Mouse (Mus musculus): ENCODE measurements around the gene Gm21969. TPM values are rescaled to one million over a fixed set of nuclear protein-coding genes. Genes with fewer than 3 reads are reported as not detected.

The Gm21969 gene
- polyA plus RNA-seq, 1 experiment from 2014 or later: not detected

DNA sequence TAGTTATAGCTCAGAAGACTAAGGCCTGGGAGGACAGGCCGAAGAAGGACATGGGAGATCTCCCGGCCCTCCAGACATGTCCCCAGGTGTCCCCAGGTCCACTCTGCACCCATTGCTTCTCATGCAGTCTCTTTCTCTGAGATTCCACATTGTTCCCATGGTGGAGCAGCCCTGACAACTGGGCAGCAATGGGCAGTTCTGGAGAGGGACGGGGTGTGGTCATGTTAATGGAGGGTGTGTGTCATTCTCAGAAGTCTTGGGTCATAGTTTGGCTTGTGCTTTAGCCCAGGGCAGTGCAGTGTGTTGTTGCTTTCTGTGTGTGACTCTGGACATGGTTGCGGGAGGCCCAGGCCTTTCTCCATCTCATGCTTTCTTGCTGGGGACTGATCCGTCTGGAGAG is 3.7 kb downstream of the Gm21969 start:
- H3K36me3 ChIP-seq (replicated peaks): 0 out of 2 replicates have a peak, but pooled peaks cover 5% of the 10 kb centered on the region
- no peak overlapping the region for H3K4me2 ChIP-seq
- no peaks in the 10 kb centered on the region for H3K9me3 ChIP-seq
- no peak for ATAC-seq (ENCODE audit: low FRiP score)
- WGBS: 90% methylated on average over 5 of the region's 5 CpGs
- H3K27ac ChIP-seq: no peak overlapping the region
- no peak overlapping the region for H3K4me3 ChIP-seq (replicated peaks)
- no peaks in the 10 kb centered on the region for H3K27me3 ChIP-seq
- H3K9ac ChIP-seq: no peak overlapping the region
- H3K4me1 ChIP-seq: peaks cover 15% of the 10 kb centered on the region

DNA sequence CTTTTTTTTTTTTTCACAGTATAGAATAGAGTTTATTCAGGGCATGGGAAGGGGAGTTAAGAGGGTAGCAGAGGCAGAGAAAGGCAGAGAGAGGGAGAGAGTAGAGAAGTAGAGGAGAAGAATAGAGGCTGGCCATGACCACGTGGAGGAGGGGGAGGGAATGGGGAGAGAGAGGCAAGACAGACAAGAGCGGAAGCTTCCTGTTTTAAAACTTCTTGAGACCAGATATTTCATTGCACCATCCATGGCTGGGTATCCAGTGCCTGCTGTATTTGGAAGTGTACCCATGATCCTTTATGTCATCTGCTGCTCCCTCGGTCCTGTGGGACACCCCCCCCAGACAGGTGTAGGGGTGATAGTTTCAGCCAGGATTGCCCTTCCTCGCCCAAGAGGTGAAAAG is 6.0 kb downstream of the Gm21969 start:
- Histone ChIP-seq H3K4me2 (no peak overlapping the region), H3K4me1 (peaks cover 10% of the 10 kb centered on the region), H3K4me3 (replicated peaks) (no peak overlapping the region), H3K9ac (no peak overlapping the region), H3K27ac (no peak overlapping the region), H3K27me3 (no peaks in the 10 kb centered on the region), H3K9me3 (no peaks in the 10 kb centered on the region), H3K36me3 (replicated peaks) (peaks cover 16% of the 10 kb centered on the region)
- 66% methylated on average over 4 of the region's 4 CpGs for WGBS
- no peak for ATAC-seq (ENCODE audit: low FRiP score)

- peaks cover 22% of the 10 kb centered on the region for H3K36me3 ChIP-seq (replicated peaks)
- 47% methylated on average over 6 of the region's 6 CpGs for WGBS
- H3K4me3 ChIP-seq (replicated peaks): no peak overlapping the region
- no peak for ATAC-seq (ENCODE audit: low FRiP score)
- H3K4me2 ChIP-seq: peak overlapping the region; percentile 44; the same call in 1 of the 2 replicates
- no peaks in the 10 kb centered on the region for H3K9me3 ChIP-seq
- H3K27me3 ChIP-seq: no peaks in the 10 kb centered on the region
- H3K9ac ChIP-seq: no peak overlapping the region
- H3K27ac ChIP-seq: peak overlapping the region; percentile 61
- H3K4me1 ChIP-seq: peaks cover 13% of the 10 kb centered on the region
Measured at GRCm38 (mm10) chr4:139610954-139611353, 8.0 kb downstream of the Gm21969 start.

GRCm38 (mm10) chr4:139611542-139611953 is 8.6 kb downstream of the Gm21969 start:
- peak overlapping the region; percentile 19; the same call in 1 of the 2 replicates for H3K4me3 ChIP-seq (replicated peaks)
- peak overlapping the region; percentile 44 for H3K4me2 ChIP-seq
- H3K4me1 ChIP-seq: peaks cover 18% of the 10 kb centered on the region
- H3K36me3 ChIP-seq (replicated peaks): peaks cover 21% of the 10 kb centered on the region
- H3K9ac ChIP-seq: peak overlapping the region; percentile 29; the same call in 1 of the 2 replicates
- H3K27ac ChIP-seq: peak overlapping the region; percentile 61
- 14% methylated on average over 10 of the region's 10 CpGs for WGBS
- ATAC-seq (ENCODE audit: low FRiP score): peak; percentile 52
- H3K27me3 ChIP-seq: no peaks in the 10 kb centered on the region
- no peaks in the 10 kb centered on the region for H3K9me3 ChIP-seq

GRCm38 (mm10) chr4:139614524-139615260 is 11.7 kb downstream of the Gm21969 start:
- Histone ChIP-seq H3K4me2 (no peak overlapping the region), H3K9ac (no peak overlapping the region), H3K4me3 (replicated peaks) (no peak overlapping the region), H3K27me3 (0 out of 2 replicates have a peak, but pooled peaks cover 2% of the 10 kb centered on the region), H3K36me3 (replicated peaks) (peaks cover 17% of the 10 kb centered on the region), H3K9me3 (no peaks in the 10 kb centered on the region), H3K4me1 (peaks cover 28% of the 10 kb centered on the region), H3K27ac (no peak overlapping the region)
- 94% methylated on average over 21 of the region's 21 CpGs for WGBS
- ATAC-seq (ENCODE audit: low FRiP score): no peak

GRCm38 (mm10) chr4:139616276-139617000 is 13.5 kb downstream of the Gm21969 start:
- H3K4me3 ChIP-seq (replicated peaks): peak overlapping the region; percentile 54
- peak; percentile 88 for ATAC-seq (ENCODE audit: low FRiP score)
- peaks cover 19% of the 10 kb centered on the region for H3K4me1 ChIP-seq
- peak overlapping the region; percentile 70 for H3K9ac ChIP-seq
- peak overlapping the region; percentile 78 for H3K4me2 ChIP-seq
- no peaks in the 10 kb centered on the region for H3K9me3 ChIP-seq
- 6% methylated on average over 24 of the region's 24 CpGs for WGBS
- H3K27me3 ChIP-seq: 0 out of 2 replicates have a peak, but pooled peaks cover 2% of the 10 kb centered on the region
- H3K27ac ChIP-seq: peak overlapping the region; percentile 66
- peaks cover 17% of the 10 kb centered on the region for H3K36me3 ChIP-seq (replicated peaks)

- Histone ChIP-seq H3K4me3 (replicated peaks) (peak overlapping the region; percentile 54), H3K4me1 (peaks cover 18% of the 10 kb centered on the region), H3K9ac (peak overlapping the region; percentile 70; the same call in 1 of the 2 replicates), H3K27me3 (0 out of 2 replicates have a peak, but pooled peaks cover 2% of the 10 kb centered on the region), H3K4me2 (peak overlapping the region; percentile 78), H3K9me3 (no peaks in the 10 kb centered on the region), H3K27ac (no peak overlapping the region; the same call in 1 of the 2 replicates), H3K36me3 (replicated peaks) (peaks cover 17% of the 10 kb centered on the region)
- 46% methylated on average over 3 of the region's 3 CpGs for WGBS
- no peak for ATAC-seq (ENCODE audit: low FRiP score)
Measured at GRCm38 (mm10) chr4:139617001-139617364, 14.0 kb downstream of the Gm21969 start.

GRCm38 (mm10) chr4:139619765-139620164 is 16.8 kb downstream of the Gm21969 start:
- Histone ChIP-seq H3K4me1 (peaks cover 37% of the 10 kb centered on the region), H3K9me3 (no peaks in the 10 kb centered on the region), H3K27me3 (0 out of 2 replicates have a peak, but pooled peaks cover 2% of the 10 kb centered on the region), H3K4me2 (no peak overlapping the region), H3K9ac (no peak overlapping the region), H3K27ac (no peak overlapping the region), H3K36me3 (replicated peaks) (no peaks in the 10 kb centered on the region; the same call in 1 of the 2 replicates), H3K4me3 (replicated peaks) (no peak overlapping the region)
- 74% methylated on average over 6 of the region's 6 CpGs for WGBS
- no peak for ATAC-seq (ENCODE audit: low FRiP score)

DNA sequence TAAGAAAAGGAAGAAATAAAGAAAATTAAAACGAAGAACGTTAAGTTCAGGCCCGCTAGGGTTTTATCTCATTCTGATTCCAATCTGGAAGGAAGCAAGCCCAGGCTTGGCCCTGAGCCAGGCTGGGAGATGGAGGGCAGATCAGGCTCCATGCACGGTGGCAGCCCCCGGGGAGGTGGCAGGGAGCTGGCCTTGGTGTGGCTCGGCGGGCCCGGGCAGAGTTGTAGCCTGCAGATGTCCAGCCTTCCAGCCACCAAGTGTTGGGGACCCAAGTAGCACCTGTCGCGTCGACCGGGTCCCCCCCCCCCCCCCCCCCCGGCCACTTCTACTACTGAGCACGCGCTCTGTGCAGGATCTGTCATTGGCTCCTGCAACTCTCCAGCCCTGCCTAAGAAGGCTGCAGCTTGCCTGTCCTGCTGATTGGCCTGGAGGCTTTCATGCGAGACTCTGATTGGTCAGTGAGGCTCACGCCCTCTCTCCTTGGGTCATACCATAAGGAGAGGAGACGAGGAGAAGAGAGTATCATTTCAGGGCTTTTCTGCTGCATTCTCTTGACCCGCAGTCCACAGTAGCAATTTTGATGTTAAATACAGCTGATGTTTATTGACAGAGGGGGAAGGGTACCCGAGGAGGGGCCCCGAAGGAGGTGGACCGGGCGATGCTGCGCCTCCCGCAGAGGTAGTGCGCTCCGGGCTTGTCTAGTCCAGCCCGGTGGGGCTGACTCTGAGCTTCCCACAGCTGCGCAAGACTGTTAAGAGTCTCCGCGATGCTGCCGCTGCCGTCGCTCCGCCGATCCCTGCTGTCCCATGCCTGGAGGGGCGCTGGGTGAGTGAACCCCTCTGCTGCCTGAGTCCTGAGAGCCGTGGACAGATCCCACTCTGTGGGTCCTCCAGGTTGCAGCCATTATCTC is 19.6 kb downstream of the Gm21969 start, which contains the start of gene Aldh4a1:
TSS of gene Aldh4a1 (plus strand) at position 494 of the 910 bp plus-strand sequence.
- H3K9me3 ChIP-seq: no peaks in the 10 kb centered on the region
- H3K4me2 ChIP-seq: peak within 1 kb of the TSS; percentile 79
- H3K27ac ChIP-seq: peak within 1 kb of the TSS; percentile 69
- under 1% methylated on average over 33 of the region's 38 CpGs for WGBS
- no peaks in the 10 kb centered on the region for H3K36me3 ChIP-seq (replicated peaks)
- 0 out of 2 replicates have a peak, but pooled peaks cover 2% of the 10 kb centered on the region for H3K27me3 ChIP-seq
- peak; percentile 100 for ATAC-seq (ENCODE audit: low FRiP score)
- H3K9ac ChIP-seq: peak within 1 kb of the TSS; percentile 70
- H3K4me1 ChIP-seq: peaks cover 20% of the 10 kb centered on the region
- H3K4me3 ChIP-seq (replicated peaks): peak within 1 kb of the TSS; percentile 69

DNA sequence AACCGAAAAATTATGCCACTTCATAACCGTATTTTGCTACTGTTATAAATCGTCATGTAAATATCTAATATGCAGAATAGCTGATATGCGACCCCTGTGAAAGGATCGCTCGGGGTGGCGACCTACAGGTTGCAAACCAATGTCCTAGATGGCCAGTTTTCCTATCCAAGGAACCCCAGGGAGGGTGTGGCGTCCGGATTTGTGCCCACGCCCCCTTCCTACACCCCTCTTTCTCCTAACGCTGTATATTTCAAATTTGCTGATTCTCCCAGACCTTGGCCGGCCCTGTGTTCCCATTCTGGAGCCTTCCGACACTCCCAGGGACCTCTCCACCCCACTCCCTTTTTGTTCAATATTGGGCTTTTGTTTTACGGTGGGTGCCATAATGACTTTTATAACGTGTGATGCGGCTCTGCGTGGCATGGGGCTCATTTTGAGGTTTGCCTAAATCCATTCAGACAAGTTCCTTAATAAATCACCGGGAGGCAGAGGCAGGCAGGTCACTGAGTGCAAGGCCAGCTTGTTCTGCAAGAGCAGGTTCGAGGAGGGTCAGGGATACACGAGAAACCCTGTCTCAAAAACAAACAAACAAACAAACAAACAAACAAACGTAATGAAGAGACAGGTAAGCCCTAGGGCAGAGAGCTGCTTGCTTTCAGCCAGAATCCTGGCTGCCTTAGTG is 20.6 kb downstream of the Gm21969 start:
- peak overlapping the region; percentile 69 for H3K4me3 ChIP-seq (replicated peaks)
- 0 out of 2 replicates have a peak, but pooled peaks cover 2% of the 10 kb centered on the region for H3K27me3 ChIP-seq
- peak overlapping the region; percentile 79 for H3K4me2 ChIP-seq
- WGBS: 31% methylated on average over 21 of the region's 21 CpGs
- peaks cover 20% of the 10 kb centered on the region for H3K4me1 ChIP-seq
- H3K27ac ChIP-seq: no peak overlapping the region
- H3K9me3 ChIP-seq: no peaks in the 10 kb centered on the region
- ATAC-seq (ENCODE audit: low FRiP score): no peak
- peak overlapping the region; percentile 70 for H3K9ac ChIP-seq
- no peaks in the 10 kb centered on the region for H3K36me3 ChIP-seq (replicated peaks)

- H3K27me3 ChIP-seq: 0 out of 2 replicates have a peak, but pooled peaks cover 2% of the 10 kb centered on the region
- ATAC-seq (ENCODE audit: low FRiP score): no peak
- peak overlapping the region; percentile 79 for H3K4me2 ChIP-seq
- H3K4me3 ChIP-seq (replicated peaks): peak overlapping the region; percentile 69; the same call in 1 of the 2 replicates
- WGBS: 70% methylated on average over 5 of the region's 5 CpGs
- H3K27ac ChIP-seq: no peak overlapping the region
- H3K36me3 ChIP-seq (replicated peaks): no peaks in the 10 kb centered on the region
- H3K4me1 ChIP-seq: peaks cover 20% of the 10 kb centered on the region
- 0 out of 2 replicates have a peak overlapping the region, but pooled peaks have one; percentile 70 for H3K9ac ChIP-seq
- H3K9me3 ChIP-seq: no peaks in the 10 kb centered on the region
Measured at GRCm38 (mm10) chr4:139624116-139624489, 21.1 kb downstream of the Gm21969 start.

Data from forebrain, embryonic 12.5 days (tissue).